Mouse (Mus musculus) forebrain, embryonic 11.5 days (tissue): ENCODE data around the gene Suox. TPM values are rescaled to one million over a fixed set of nuclear protein-coding genes. Genes with fewer than 3 reads are reported as not detected.
A peak's percentile ranks its signal among the peaks of the same experiment; 100 is the strongest.

Experiments
- ATAC-seq: fragments of 200-750 bp; cut with Nextera tagmentation; replicated peaks from 2 replicates; pipeline ENCODE4 v1.8.0; 2017; ENCODE audit warnings: moderate TSS enrichment; ENCODE audit not compliant: low FRiP score
- DNase-seq: peaks from one replicate; pipeline ENCODE4 v3.0.0-alpha.2; 2017; ENCODE audit warnings: low spot score
- H3K27ac ChIP-seq: fragments of 300-500 bp; sonication (generic); 2 replicates; pipeline ENCODE4 v1.5.1; 2014; ENCODE audit warnings: low read depth, low read length
- H3K27me3 ChIP-seq: fragments of 300-500 bp; sonication (generic); 2 replicates; pipeline ENCODE4 v1.6.1; 2014; ENCODE audit warnings: mild to moderate bottlenecking, low read length, mixed read lengths; ENCODE audit not compliant: control insufficient read depth, insufficient read depth
- H3K36me3 ChIP-seq: fragments of 300-500 bp; sonication (generic); 2 replicates; pipeline ENCODE4 v1.6.1; 2014; ENCODE audit warnings: mild to moderate bottlenecking, low read length, moderate library complexity, mixed read lengths; ENCODE audit not compliant: control insufficient read depth, insufficient read depth
- H3K4me1 ChIP-seq: fragments of 300-500 bp; sonication (generic); replicated peaks from 2 replicates; pipeline ENCODE4 v1.6.1; 2014; ENCODE audit warnings: low read length, mixed read lengths; ENCODE audit not compliant: control insufficient read depth, insufficient read depth
- H3K4me2 ChIP-seq: fragments of 300-500 bp; sonication (generic); 2 replicates; pipeline ENCODE4 v1.6.1; 2014; ENCODE audit warnings: low read depth, mild to moderate bottlenecking, low read length, moderate library complexity, mixed read lengths; ENCODE audit not compliant: severe bottlenecking
- H3K4me3 ChIP-seq: fragments of 300-500 bp; sonication (generic); 2 replicates; pipeline ENCODE4 v1.5.1; 2014; ENCODE audit warnings: low read depth, low read length
- H3K9ac ChIP-seq: fragments of 300-500 bp; sonication (generic); 2 replicates; pipeline ENCODE4 v1.6.1; 2014; ENCODE audit warnings: low read length
- H3K9me3 ChIP-seq: fragments of 300-500 bp; sonication (generic); 2 replicates; pipeline ENCODE4 v1.6.1; 2016; ENCODE audit warnings: low read length, mixed read lengths; ENCODE audit not compliant: control insufficient read depth
- whole genome bisulfite sequencing: fragments of 180-500 bp; shearing (Covaris S2); extraction: QIAGEN DNeasy Blood & Tissue Kit; methylation state at CpG from one replicate; pipeline ENCODE4 v1.1.7; 2014; 5-methylcytosine and 5-hydroxymethylcytosine counted together
- polyA plus RNA-seq: library from polyadenylated mRNA; unstranded; fragments of >200 nt; fragmentation: Nextera tagmentation; extraction: Ambion mirVana; gene quantifications from 2 replicates; pipeline ENCODE4 v1.2.1, GENCODE M21; 2014

Gene Suox
- polyA plus RNA-seq, 1 experiment from 2014 or later = 11.7 TPM

DNA sequence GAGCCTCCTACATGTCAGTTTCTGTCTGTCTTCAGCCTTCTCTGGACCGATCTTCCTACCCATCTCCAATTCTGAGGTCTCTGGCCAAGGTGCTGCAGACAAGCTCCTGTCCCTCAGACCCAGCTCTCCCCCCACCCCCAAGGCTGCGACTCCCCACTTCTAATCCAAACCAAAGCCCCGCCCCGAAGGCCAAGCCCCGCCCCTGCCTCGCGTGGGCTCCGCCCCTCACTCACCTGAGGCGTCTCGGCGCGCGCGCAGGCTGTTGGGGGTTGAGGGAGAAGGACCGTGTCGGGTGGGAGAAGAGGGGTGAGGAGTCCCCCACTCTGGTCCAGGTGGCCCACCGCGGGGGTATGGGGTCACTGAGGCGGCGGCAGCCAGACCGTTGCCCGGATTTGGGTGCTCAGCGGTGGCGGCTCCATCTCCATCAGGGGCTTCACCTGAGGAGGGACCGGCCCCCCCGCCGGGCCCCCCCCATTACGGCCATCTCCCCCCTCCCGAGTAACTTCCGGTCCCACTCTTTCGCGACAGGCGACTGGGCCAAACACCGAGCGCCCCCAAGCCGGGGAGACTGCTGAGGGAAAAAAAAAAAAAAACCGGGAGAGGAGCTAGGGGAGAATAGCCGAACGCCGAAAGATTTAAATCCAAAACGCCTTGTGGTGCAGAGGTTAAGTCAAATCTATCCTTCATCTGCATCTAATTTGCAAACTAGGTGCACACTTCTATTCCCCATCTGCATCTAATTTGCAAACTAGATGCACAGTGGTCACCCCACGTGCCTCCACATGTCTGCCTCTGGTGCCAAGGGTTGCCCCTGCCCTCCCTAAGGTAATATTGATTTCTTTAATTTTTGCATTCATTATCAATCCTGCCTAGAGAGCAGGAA, 4.8 kb downstream of the Suox start:
- Histone ChIP-seq H3K9ac (peak overlapping the region; percentile 74), H3K4me3 (peak overlapping the region; percentile 66), H3K4me1 (peaks cover 4% of the 10 kb centered on the region), H3K27me3 (no peaks in the 10 kb centered on the region), H3K27ac (no peak overlapping the region), H3K9me3 (no peaks in the 10 kb centered on the region), H3K4me2 (peak overlapping the region; percentile 79), H3K36me3 (no peaks in the 10 kb centered on the region)
- ATAC-seq (peak; percentile 60), DNase-seq (peak; percentile 83)
- WGBS = under 1% methylated on average over 42 of the region's 42 CpGs

DNA sequence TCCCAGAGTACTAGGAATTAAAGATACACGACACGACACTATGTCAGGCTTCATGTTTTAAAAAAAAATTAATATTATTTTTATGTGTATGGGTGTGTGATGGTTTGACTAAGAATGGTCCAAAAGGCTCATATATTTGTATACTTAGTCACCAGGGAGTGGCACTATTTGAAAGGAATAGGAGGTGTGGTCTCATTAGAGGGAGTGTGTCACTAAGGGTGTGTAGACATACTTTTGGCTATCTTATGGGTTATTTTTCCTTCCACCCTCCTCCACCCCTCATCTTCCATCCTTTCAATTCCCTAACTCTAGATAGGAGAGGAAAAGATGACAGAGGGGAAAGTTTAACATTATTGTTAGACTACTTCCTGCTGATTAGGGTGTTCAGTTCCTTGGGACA, 8.1 kb downstream of the Suox start:
- no peak overlapping the region for H3K4me3 ChIP-seq
- ATAC-seq (no peak), DNase-seq (no peak)
- no peaks in the 10 kb centered on the region for H3K4me1 ChIP-seq
- no peaks in the 10 kb centered on the region for H3K36me3 ChIP-seq
- H3K9me3 ChIP-seq = no peaks in the 10 kb centered on the region
- H3K9ac ChIP-seq = no peak overlapping the region
- no peaks in the 10 kb centered on the region for H3K27me3 ChIP-seq
- no peak overlapping the region for H3K27ac ChIP-seq
- 93% methylated on average over 2 of the region's 2 CpGs for WGBS
- H3K4me2 ChIP-seq = no peak overlapping the region

DNA sequence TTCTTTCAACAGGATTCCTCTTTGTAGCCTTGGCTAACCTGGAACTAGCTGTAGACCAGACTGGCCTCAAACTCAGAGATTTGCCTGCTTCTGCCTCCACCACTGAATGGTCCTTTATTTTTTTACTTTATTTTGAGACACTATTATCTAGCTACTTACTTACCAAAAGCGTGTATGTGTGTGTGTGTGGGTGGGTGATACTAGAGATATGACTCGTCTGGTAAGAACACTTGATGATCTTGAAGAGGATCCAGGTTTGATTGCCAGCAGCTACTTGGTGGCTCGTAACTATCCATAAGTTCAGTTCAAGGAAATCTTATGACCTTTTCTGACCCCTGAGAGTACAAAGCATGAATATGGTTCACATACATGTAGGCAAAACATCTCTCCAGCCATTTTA, 8.6 kb downstream of the Suox start:
- Histone ChIP-seq H3K27ac (no peak overlapping the region), H3K4me1 (no peaks in the 10 kb centered on the region), H3K4me2 (no peak overlapping the region), H3K36me3 (no peaks in the 10 kb centered on the region), H3K4me3 (no peak overlapping the region), H3K27me3 (no peaks in the 10 kb centered on the region), H3K9ac (no peak overlapping the region), H3K9me3 (no peaks in the 10 kb centered on the region)
- 91% methylated on average over 3 of the region's 3 CpGs for WGBS
- no peak for DNase-seq
- no peak for ATAC-seq

DNA sequence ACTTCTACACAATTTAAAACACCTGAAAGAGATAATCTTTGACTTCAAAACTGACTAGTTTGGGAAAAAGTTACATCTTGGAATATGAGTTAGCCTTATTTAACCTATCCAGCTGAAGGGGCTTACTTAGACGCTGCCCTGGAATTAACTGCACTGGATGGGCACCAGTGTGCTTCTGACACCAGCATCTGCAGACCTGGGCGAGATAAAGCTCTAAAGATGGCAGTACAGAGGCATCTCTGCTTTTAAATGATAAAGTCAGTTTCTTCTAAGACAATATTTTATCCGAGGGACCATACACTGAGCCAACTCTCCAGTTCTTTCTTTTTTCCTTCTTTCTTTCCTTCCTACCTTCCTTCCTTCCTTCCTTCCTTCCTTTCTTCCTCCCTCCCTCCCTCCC, 9.1 kb downstream of the Suox start:
- Histone ChIP-seq H3K36me3 (no peaks in the 10 kb centered on the region), H3K4me3 (no peak overlapping the region), H3K27ac (no peak overlapping the region), H3K27me3 (no peaks in the 10 kb centered on the region), H3K4me2 (no peak overlapping the region), H3K9ac (no peak overlapping the region), H3K4me1 (no peaks in the 10 kb centered on the region), H3K9me3 (no peaks in the 10 kb centered on the region)
- WGBS = 73% methylated on average over 3 of the region's 3 CpGs
- no peak for ATAC-seq
- no peak for DNase-seq

DNA sequence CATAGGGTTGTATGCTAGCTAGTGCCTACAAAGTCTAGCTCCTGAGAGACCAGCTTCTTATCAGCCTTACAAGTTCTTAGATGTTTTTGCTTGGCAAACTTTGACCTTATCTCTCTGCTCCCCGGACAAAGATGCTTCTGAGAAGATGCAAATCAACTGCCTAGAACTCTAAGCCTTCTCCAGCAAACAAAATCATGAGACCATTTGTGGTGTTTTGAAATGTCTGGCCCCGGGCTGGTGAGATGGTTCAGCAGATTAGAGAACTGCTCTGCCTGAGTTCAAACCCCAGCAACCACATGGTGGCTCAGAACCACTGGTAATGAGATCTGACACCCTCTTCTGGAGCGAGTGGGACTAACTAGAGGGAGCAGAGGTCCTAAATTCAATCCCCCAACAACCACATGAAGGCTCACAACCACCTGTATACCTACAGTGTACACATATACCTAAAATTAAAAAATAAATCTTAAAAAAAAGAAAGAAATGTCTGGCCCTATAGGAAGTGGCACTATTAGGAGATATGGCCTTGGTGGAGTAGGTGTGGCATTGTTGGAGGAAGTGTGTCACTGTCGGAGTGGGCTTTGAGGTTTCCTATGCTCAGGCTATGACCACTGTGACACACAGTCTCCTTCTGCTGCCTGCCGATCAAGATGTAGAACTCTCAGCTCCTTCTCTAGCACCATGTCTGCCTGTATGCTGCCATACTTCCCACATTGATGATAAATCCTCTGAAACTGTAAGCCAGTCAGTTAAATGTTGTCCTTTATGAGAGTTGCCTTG, 10.2 kb downstream of the Suox start:
- 77% methylated on average over 5 of the region's 5 CpGs for WGBS
- H3K27ac ChIP-seq = no peak overlapping the region
- no peak overlapping the region for H3K4me2 ChIP-seq
- DNase-seq (no peak), ATAC-seq (no peak)
- no peaks in the 10 kb centered on the region for H3K9me3 ChIP-seq
- H3K4me1 ChIP-seq = no peaks in the 10 kb centered on the region
- no peaks in the 10 kb centered on the region for H3K36me3 ChIP-seq
- H3K9ac ChIP-seq = no peak overlapping the region
- H3K4me3 ChIP-seq = no peak overlapping the region
- no peaks in the 10 kb centered on the region for H3K27me3 ChIP-seq

DNA sequence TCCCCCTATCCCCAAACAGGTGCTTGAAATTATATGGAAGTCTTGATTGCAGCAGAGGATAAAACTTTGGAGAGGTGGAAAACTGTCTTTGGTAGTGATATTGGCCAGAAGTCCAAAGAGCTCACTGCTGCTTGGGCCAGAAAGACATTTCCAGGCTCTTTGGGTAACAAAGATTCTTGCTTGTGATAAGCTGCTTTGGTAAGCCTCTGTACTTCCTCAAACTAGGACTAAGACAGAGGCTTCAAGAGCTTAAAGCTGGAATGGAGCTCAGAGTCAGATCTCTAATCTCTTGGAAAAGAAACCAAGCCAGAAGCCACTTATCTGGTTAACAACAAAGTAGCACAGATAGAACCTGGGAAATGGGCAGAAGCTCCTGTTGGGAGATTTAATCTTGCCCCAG, 11.4 kb downstream of the Suox start:
- Histone ChIP-seq H3K9me3 (no peaks in the 10 kb centered on the region), H3K4me2 (no peak overlapping the region), H3K4me1 (no peaks in the 10 kb centered on the region), H3K27ac (no peak overlapping the region), H3K4me3 (no peak overlapping the region), H3K27me3 (no peaks in the 10 kb centered on the region), H3K36me3 (no peaks in the 10 kb centered on the region), H3K9ac (no peak overlapping the region)
- no peak for ATAC-seq
- no peak for DNase-seq

DNA sequence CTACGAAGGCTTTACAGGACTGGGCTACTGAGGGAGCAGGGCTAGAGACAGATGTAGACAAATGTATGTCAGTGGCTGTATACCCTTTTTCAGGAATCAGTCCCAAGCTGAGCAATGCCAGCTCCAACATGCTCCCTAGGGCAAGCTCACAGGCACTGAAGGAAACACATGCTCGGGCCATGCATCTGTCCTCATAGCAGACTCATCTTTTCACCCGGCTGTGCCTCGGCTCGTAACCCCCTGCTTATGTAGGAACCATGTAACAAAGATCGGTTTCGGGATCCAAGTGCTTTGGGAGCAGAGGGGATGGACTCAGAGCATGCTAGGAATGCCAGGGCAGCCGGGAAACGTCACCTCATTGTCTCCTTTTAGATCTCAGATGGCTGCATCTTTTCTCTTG, 14.4 kb downstream of the Suox start:
- ATAC-seq = no peak
- WGBS = 47% methylated on average over 9 of the region's 9 CpGs
- Histone ChIP-seq H3K36me3 (no peaks in the 10 kb centered on the region), H3K4me3 (no peak overlapping the region), H3K27me3 (no peaks in the 10 kb centered on the region), H3K4me2 (no peak overlapping the region), H3K27ac (no peak overlapping the region), H3K4me1 (no peaks in the 10 kb centered on the region), H3K9me3 (no peaks in the 10 kb centered on the region), H3K9ac (no peak overlapping the region)
- no peak for DNase-seq

DNA sequence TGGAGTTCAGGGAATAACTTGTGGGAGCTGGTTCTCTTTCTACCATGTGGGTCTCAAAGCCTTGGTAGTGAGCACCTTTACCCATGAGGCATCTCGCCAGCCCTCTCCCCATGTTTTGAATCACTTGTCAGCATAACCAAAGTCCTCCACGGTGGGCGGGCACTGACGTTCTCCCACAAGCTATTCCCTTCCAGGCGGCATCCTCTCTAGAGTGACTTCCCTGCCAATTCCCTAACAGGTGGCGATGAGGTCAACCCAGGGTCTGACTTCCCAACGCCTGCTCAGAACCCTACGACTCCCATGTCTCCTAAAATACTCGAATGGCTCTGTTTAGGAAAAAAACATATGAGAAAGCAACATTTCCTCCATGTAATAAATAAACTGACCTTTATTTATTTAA, 16.0 kb downstream of the Suox start:
- 61% methylated on average over 9 of the region's 9 CpGs for WGBS
- H3K4me1 ChIP-seq = no peaks in the 10 kb centered on the region
- H3K9ac ChIP-seq = no peak overlapping the region
- H3K27ac ChIP-seq = no peak overlapping the region
- no peaks in the 10 kb centered on the region for H3K9me3 ChIP-seq
- ATAC-seq (no peak), DNase-seq (no peak)
- no peak overlapping the region for H3K4me3 ChIP-seq
- H3K4me2 ChIP-seq = no peak overlapping the region
- no peaks in the 10 kb centered on the region for H3K27me3 ChIP-seq
- no peaks in the 10 kb centered on the region for H3K36me3 ChIP-seq
